Mouse (Mus musculus): Measurements from ENCODE around the gene Gm7954. TPM values are rescaled to one million over a fixed set of nuclear protein-coding genes. Genes with fewer than 3 reads are reported as not detected.

Gm7954 gene
- polyA plus RNA-seq (2012; rRNA removed) = not detected in 2 replicates

DNA sequence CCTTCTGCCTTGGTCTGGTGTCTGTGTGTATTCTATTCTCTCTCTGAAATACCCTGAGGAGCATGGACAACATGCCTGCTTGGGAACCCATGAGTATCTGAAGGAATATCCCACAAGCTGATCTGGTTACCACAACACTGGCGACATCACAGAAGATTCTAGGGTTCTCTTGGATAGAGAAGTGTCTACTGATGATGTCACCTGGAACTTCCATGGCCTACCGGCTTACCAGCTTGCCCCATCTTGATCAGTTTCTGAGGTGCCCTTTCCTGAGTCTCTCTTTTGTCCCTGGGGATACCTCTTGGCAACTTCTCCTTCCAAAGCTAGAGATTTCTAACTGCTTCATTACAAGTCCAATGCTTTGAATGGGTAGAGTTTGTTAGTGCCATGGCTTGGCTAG, at the start of gene Gm7954:
Gm7954 (minus strand) TSS at position 101 of the 400 bp plus-strand sequence.

DNA sequence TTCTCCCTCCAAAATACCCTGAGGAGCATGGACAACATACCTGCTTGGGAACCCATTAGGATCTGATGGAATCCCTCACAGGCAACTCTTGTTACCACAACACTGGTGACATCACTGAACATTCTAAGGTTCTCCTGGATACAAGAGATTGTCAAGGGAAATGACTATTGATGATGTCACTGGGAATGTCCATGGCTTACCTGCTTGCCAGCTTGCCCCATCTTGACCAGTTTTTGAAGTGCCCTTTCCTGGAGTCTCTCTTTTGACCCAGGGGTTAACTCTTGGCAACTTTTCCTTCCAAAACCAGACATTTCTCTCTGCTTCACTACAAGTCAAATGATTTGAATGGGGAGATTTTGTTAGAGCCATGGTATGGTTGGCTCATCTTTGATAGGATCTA, 36.1 kb upstream of the Gm7954 start, which contains the start of gene Gm3486:
Gm3486 (minus strand) TSS at position 101 of the 400 bp plus-strand sequence.

DNA sequence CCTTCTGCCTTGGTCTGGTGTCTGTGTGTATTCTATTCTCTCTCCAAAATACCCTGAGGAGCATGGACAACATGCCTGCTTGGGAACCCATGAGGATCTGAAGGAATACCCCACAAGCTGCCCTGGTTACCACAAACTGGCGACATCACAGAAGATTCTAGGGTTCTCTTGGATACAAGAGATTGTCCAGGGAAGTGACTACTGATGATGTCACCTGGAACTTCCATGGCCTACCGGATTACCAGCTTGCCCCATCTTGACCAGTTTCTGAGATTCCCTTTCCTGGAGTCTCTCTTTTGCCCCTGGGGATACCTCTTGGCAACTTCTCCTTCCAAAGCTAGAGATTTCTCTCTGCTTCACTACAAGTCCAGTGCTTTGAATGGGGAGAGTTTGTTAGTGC, 45.1 kb downstream of the Gm7954 start, which contains the start of gene Gm6482:
Gm6482 (minus strand) TSS at position 101 of the 400 bp plus-strand sequence.

Other genes with a start within 250 kb of the Gm7954 start
- not detected in 2 replicates for gene Gm2832, start 174.7 kb downstream of the Gm7954 start, polyA plus RNA-seq (2012; rRNA removed)
- gene Gm5798, start 104.9 kb downstream of the Gm7954 start, polyA plus RNA-seq (2012; rRNA removed) = not detected in 2 replicates
- not detected in 2 replicates for gene Gm7945, start 67.1 kb downstream of the Gm7954 start, polyA plus RNA-seq (2012; rRNA removed)
- not detected in 2 replicates for gene Gm6482, start 45.2 kb downstream of the Gm7954 start, polyA plus RNA-seq (2012; rRNA removed)
- gene Gm3486, start 36.0 kb upstream of the Gm7954 start, polyA plus RNA-seq (2012; rRNA removed) = not detected in 2 replicates
- gene Gm7970, start 102.1 kb upstream of the Gm7954 start, polyA plus RNA-seq (2012; rRNA removed) = not detected in 2 replicates
- not detected in 2 replicates for gene 1700049E17Rik2, start 119.7 kb upstream of the Gm7954 start, polyA plus RNA-seq (2012; rRNA removed)
- not detected in 2 replicates for gene Gm3072, start 171.1 kb upstream of the Gm7954 start, polyA plus RNA-seq (2012; rRNA removed)
- gene Gm3676, start 193.0 kb upstream of the Gm7954 start, polyA plus RNA-seq (2012; rRNA removed) = not detected in 2 replicates
- gene Gm8068, start 248.4 kb upstream of the Gm7954 start, polyA plus RNA-seq (2012; rRNA removed) = not detected in 2 replicates